Mouse (Mus musculus) cerebellum, adult 2 months (tissue): ENCODE measurements at regions not wholly inside any gene's neighbourhood (a gene's known extent, or its start where the extent isn't known, plus 50 kb on each side); places are given as distances from the start of the nearest gene placed in this dataset.

Source experiments
- DNase-seq, 2 experiments: peaks; one replicate each; pipeline ENCODE4 v3.0.0; 2021
- H3K27ac ChIP-seq: fragments of 200-500 bp; 2 replicates; pipeline ENCODE4 v1.5.1; 2012; ENCODE audit warnings: low read length, control low read depth, inconsistent platforms; ENCODE audit not compliant: insufficient read depth
- H3K27me3 ChIP-seq: fragments of 200-500 bp; 2 replicates; pipeline ENCODE4 v1.6.1; 2012; ENCODE audit warnings: inconsistent platforms, mild to moderate bottlenecking, low read length, moderate library complexity; ENCODE audit not compliant: control insufficient read depth, insufficient read depth
- H3K4me1 ChIP-seq: fragments of 200-500 bp; 2 replicates; pipeline ENCODE4 v1.6.1; 2011; ENCODE audit warnings: low read length; ENCODE audit not compliant: control insufficient read depth, insufficient read depth
- H3K4me3 ChIP-seq: fragments of 200-500 bp; replicated peaks from 2 replicates; pipeline ENCODE3; 2011; ENCODE audit warnings: mild to moderate bottlenecking, low read depth, low read length, control low read depth; ENCODE audit not compliant: insufficient read depth
- CTCF ChIP-seq: fragments of 200-500 bp; IDR thresholded peaks from 2 replicates; pipeline ENCODE4 v1.5.1; 2011; ENCODE audit warnings: low read depth, mild to moderate bottlenecking, control low read depth, low read length, moderate library complexity, borderline replicate concordance; ENCODE audit not compliant: insufficient read depth
- POLR2A ChIP-seq: fragments of 200-500 bp; IDR thresholded peaks from 2 replicates; pipeline ENCODE4 v1.6.1; 2011; ENCODE audit warnings: low read length, control low read depth, borderline replicate concordance; ENCODE audit not compliant: insufficient read depth
- WGBS: fragments of 180-500 bp; shearing (Covaris S2); methylation state at CpG from one replicate; pipeline ENCODE4 v1.1.7; 2018; 5-methylcytosine and 5-hydroxymethylcytosine counted together

DNA sequence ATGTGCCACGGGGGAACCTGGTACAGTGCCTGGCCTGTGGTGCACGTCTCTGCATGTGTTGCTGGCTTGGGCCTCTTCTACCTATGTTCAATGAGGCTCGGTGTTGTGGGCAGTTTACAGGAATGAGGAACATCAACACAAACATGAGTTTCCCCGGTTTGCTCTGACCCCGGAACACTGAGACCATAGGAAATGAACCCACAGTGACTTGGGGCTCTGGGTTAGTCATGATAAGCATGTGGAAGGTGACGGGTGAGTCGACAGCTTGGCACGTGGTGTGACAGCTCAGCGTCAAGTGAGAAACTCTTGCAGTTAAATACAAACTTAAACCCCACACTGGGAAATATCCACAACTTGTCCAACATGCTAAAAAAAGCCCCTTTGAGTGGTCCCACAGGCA lies 122.4 kb upstream of the Klf14 start:
- TF ChIP-seq POLR2A: no peak
- Histone ChIP-seq H3K4me1 (peaks cover 26% of the 10 kb centered on the region), H3K27me3 (no peaks in the 10 kb centered on the region), H3K27ac (no peak overlapping the region), H3K4me3 (no peak overlapping the region)
- 92% methylated on average over 9 of the region's 9 CpGs for WGBS
- peak in 1 of 2 experiments; percentile 12 for DNase-seq

DNA sequence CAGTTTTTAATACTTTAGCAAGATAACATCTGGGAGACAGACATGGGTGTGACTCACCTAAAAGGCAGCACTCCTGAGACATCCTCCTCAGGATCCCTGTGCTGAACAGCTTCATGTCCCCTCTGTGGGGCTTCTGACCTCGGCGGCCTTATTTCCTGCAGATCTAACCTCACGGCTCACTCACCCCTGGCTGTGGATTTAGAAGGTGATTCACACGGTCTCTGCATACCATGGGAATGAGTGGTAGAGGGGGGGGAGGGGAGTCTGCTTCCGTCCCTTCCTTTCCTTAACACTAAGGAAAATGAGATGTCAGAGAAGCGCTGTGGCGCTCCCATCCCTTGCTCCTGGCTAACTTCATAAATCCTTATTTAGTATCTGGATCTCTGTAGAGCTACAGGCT lies 123.1 kb upstream of the Klf14 start:
- no peak for DNase-seq
- TF ChIP-seq CTCF (no peak), POLR2A (no peak)
- WGBS: 85% methylated on average over 7 of the region's 7 CpGs
- Histone ChIP-seq H3K4me3 (no peak overlapping the region), H3K4me1 (peaks cover 23% of the 10 kb centered on the region), H3K27me3 (no peaks in the 10 kb centered on the region), H3K27ac (no peak overlapping the region)

DNA sequence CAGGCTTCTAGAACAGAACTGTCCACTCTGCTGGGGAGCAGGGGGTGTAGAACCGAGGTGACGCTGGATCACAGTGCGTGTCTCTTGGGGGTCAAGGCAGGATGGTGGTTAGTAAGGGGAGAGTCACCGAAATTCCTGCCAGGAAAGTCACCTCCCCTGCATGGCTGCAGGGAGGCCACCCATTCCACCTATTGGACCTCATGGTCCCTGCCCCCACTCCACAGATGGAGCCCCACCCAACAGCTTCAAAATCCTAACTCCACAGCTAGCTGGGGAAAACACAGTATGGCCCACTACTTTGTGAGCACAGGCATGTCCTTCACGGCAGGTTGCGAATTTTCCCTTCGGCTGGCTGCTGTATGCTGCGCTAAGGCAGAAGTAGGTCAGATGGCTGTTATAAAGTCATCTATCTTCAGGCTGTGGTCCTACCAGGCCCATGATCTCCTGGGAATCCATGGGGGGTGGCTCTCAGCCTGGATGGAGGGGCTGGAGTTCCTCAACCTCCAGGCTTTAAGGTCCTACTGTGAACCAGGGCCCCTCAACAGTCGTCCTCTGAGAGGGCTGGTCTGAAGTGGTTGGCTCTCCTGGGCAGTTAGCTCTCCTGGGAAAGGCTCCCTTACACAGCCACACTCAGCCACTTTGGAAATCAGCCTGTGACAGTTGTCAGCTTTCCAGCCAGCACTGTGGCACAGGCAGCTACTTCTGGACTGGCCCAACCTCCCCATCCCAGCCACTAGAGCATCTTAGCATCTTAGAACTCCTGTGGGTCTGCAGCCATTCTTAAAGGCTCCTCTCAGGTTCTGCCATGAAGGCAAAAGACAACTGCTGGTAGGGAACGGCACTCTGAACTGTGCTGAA lies 124.0 kb upstream of the Klf14 start:
- TF ChIP-seq POLR2A (no peak), CTCF (no peak)
- Histone ChIP-seq H3K27me3 (no peaks in the 10 kb centered on the region), H3K27ac (no peak overlapping the region), H3K4me3 (no peak overlapping the region), H3K4me1 (peaks cover 23% of the 10 kb centered on the region)
- peak; percentile 71 to 77 for DNase-seq
- WGBS: 45% methylated on average over 10 of the region's 10 CpGs

DNA sequence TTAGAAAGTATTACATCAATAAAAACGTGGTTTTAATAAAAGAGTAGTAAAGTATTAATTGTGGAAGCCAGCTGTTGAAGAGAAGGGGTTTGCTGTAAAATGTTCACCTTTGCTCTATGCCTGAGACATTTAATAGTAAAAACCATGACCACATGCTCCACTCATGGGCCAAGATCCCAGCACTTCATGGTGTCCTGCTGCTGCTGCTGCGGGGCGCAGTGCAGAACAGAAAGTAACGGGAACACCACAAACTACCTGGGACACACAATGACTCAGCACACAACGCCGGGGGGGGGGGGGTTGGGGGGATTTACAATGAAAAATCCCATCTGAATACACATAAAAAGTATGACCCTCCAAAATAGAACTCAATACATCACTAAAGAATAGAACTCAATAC lies 124.8 kb upstream of the Klf14 start:
- Histone ChIP-seq H3K27me3 (no peaks in the 10 kb centered on the region), H3K4me1 (peaks cover 16% of the 10 kb centered on the region), H3K4me3 (no peak overlapping the region), H3K27ac (no peak overlapping the region)
- DNase-seq: no peak
- TF ChIP-seq POLR2A: no peak
- TF ChIP-seq CTCF: no peak
- 68% methylated on average over 6 of the region's 6 CpGs for WGBS

DNA sequence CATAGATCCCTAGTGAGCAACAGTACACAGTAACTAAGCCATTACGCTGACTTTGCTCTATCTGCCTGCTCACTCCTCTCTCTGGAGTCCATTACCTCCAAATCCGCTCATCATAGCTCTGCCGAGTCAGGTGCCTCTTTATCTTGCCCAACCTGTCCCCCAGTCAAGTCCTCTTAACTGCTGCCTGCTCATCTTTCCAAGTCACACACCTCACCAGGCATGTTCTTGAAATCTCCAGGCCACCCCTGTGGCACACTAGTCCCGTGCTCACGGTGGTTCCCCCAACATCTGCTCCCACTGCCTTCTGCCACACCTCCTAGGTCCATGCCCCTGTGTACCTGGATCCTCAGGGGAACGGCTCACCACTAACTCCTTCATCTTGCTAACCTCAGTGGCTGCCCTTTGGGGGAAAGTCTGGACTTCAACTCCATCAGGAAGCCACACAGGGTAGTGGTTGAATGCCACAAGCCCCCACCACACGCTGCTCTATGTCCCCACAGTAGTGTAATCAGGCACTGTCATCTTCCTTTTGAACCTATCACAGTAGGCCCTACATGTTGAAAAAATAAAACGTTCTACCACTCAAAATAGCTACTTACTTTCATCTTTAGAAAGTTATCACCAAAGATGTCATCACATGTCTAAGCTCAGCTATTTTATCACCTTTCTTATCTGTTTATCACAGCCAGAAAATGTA lies 126.3 kb upstream of the Klf14 start:
- peak in 1 of 2 experiments; percentile 16 for DNase-seq
- no peak overlapping the region for H3K4me3 ChIP-seq
- TF ChIP-seq POLR2A: no peak
- H3K27ac ChIP-seq: no peak overlapping the region
- 86% methylated on average over 8 of the region's 8 CpGs for WGBS
- no peaks in the 10 kb centered on the region for H3K27me3 ChIP-seq
- H3K4me1 ChIP-seq: peaks cover 14% of the 10 kb centered on the region; the same call in 1 of the 2 replicates

DNA sequence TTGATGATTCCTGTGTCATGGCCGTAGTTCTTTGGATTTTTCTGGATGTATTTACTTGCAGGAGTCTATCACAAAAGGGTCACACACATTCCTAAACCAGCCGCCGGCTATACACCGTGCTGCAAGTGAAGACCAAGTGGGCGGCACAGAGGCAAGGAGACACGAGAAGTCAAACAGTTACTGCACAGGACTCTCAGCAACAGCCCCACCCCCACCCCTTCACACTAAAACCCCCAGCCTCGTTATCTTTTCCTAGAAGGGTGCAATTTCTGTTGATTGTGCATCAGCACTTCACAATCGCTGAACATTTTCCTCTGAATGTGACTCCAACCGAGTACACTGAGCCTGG lies 126.9 kb upstream of the Klf14 start:
- no peaks in the 10 kb centered on the region for H3K27me3 ChIP-seq
- TF ChIP-seq CTCF (no peak), POLR2A (no peak)
- H3K4me3 ChIP-seq: no peak overlapping the region
- 89% methylated on average over 9 of the region's 9 CpGs for WGBS
- DNase-seq: no peak
- no peak overlapping the region for H3K27ac ChIP-seq
- H3K4me1 ChIP-seq: peaks cover 15% of the 10 kb centered on the region; the same call in 1 of the 2 replicates

DNA sequence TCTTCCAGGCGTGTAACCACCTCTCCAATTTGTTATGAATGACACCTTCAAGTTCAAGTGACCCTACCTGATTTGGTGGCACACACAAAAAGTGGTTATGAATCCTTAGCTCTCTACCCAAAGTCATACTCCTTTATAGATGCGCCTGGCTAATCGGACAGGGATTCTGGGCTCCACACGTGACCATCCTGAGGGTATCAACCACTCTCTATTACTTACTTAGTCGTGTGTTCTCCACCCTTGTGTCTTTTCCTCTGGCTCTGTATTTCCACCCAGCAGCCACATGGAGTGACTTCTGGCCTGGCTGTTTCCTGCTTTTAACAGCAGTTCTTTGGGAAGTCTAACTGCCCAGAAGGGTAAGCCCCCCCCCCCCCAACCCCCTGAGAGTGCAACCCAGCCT lies 127.4 kb upstream of the Klf14 start:
- 97% methylated on average over 5 of the region's 5 CpGs for WGBS
- peaks cover 15% of the 10 kb centered on the region; the same call in 1 of the 2 replicates for H3K4me1 ChIP-seq
- H3K27ac ChIP-seq: no peak overlapping the region
- no peak overlapping the region for H3K4me3 ChIP-seq
- no peak for DNase-seq
- TF ChIP-seq POLR2A (no peak), CTCF (no peak)
- H3K27me3 ChIP-seq: no peaks in the 10 kb centered on the region

DNA sequence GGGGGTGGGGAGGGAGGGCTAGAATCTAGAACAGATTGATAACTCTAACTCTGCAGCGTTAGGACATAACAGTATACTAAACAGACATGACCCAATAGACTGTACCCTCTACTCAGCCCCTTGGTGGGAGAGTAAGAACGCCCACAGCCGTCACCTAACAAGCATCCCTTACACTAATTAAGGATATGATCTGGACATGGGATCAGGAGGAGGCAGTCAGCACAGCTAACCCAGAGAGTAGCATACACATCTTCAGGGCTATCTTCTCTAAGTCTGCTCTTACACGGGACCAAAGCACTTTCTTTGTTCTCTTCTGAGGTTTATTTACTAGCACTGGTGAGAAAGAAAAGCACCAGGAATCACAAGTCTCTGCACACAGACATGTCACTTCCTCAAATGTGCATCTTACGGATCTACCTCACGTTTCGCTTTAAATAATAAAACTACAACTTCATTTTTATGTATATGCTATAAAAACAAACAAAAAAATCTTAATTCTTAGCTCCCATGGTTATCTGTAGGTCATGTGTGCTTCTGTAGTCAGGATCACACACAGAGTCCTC lies 128.0 kb upstream of the Klf14 start:
- DNase-seq: no peak
- no peak overlapping the region for H3K27ac ChIP-seq
- 92% methylated on average over 7 of the region's 7 CpGs for WGBS
- H3K4me3 ChIP-seq: no peak overlapping the region
- TF ChIP-seq CTCF (no peak), POLR2A (no peak)
- no peaks in the 10 kb centered on the region for H3K27me3 ChIP-seq
- H3K4me1 ChIP-seq: peaks cover 21% of the 10 kb centered on the region; the same call in 1 of the 2 replicates
